Mouse (Mus musculus) liver (tissue): ENCODE data around the gene Itgb2l.
"Not testable (repeated sequence)": the region's sequence is repeated elsewhere in the genome, so short reads cannot be mapped to it uniquely, and the experiment has no call there.

ENCODE experiments used
- DNase-seq: peaks from one replicate; pipeline ENCODE4 v3.0.0-alpha.2; 2020; ENCODE audit warnings: mixed read lengths

Itgb2l gene

GRCm38 (mm10) chr16:96443468-96443867 lies at the start of gene Itgb2l:
Gene Itgb2l (minus strand): TSS chr16:96443619.
- no peak for DNase-seq

- DNase-seq: no peak
Measured at GRCm38 (mm10) chr16:96491530-96491929, 48.1 kb upstream of the Itgb2l start.

- no peak for DNase-seq
Measured at GRCm38 (mm10) chr16:96488038-96488437, 44.6 kb upstream of the Itgb2l start.

GRCm38 (mm10) chr16:96487007-96487684 lies 43.7 kb upstream of the Itgb2l start:
- DNase-seq: no peak

GRCm38 (mm10) chr16:96481791-96482190 lies 38.4 kb upstream of the Itgb2l start:
- DNase-seq: no peak

- DNase-seq: no peak
Measured at GRCm38 (mm10) chr16:96474185-96474584, 30.8 kb upstream of the Itgb2l start.

GRCm38 (mm10) chr16:96472816-96473215 lies 29.4 kb upstream of the Itgb2l start:
- DNase-seq: no peak

GRCm38 (mm10) chr16:96472361-96472760 lies 28.9 kb upstream of the Itgb2l start:
- no peak for DNase-seq

GRCm38 (mm10) chr16:96469640-96470039 lies 26.2 kb upstream of the Itgb2l start:
- peak; percentile 10 for DNase-seq

- DNase-seq: no peak
Measured at GRCm38 (mm10) chr16:96468698-96469097, 25.3 kb upstream of the Itgb2l start.

- no peak for DNase-seq
Measured at GRCm38 (mm10) chr16:96468011-96468410, 24.6 kb upstream of the Itgb2l start.

- peak; percentile 57 for DNase-seq
Measured at GRCm38 (mm10) chr16:96467445-96467844, 24.0 kb upstream of the Itgb2l start, which contains the start of gene Pcp4. Gene Pcp4 (plus strand): TSS chr16:96467606.

GRCm38 (mm10) chr16:96460788-96461187 lies 17.4 kb upstream of the Itgb2l start:
- no peak for DNase-seq

- DNase-seq: no peak
Measured at GRCm38 (mm10) chr16:96459356-96459755, 15.9 kb upstream of the Itgb2l start.

- no peak for DNase-seq
Measured at GRCm38 (mm10) chr16:96457612-96458011, 14.2 kb upstream of the Itgb2l start.

- no peak for DNase-seq
Measured at GRCm38 (mm10) chr16:96454086-96454485, 10.7 kb upstream of the Itgb2l start.

- not testable (repeated sequence) for DNase-seq
Measured at GRCm38 (mm10) chr16:96450871-96451270, 7.5 kb upstream of the Itgb2l start.

- DNase-seq: no peak
Measured at GRCm38 (mm10) chr16:96441826-96442225, 1.6 kb downstream of the Itgb2l start.

GRCm38 (mm10) chr16:96440871-96441270 lies 2.5 kb downstream of the Itgb2l start:
- no peak for DNase-seq

GRCm38 (mm10) chr16:96439682-96440081 lies 3.7 kb downstream of the Itgb2l start:
- no peak for DNase-seq

GRCm38 (mm10) chr16:96438946-96439345 lies 4.5 kb downstream of the Itgb2l start:
- DNase-seq: no peak

GRCm38 (mm10) chr16:96434024-96434785 lies 9.2 kb downstream of the Itgb2l start:
- DNase-seq: no peak

GRCm38 (mm10) chr16:96433266-96433665 lies 10.2 kb downstream of the Itgb2l start:
- DNase-seq: no peak

GRCm38 (mm10) chr16:96429046-96429445 lies 14.4 kb downstream of the Itgb2l start:
- no peak for DNase-seq
